Mouse (Mus musculus): Measurements from ENCODE around the gene Atp8a2. TPM values are rescaled to one million over a fixed set of nuclear protein-coding genes. Genes with fewer than 3 reads are reported as not detected.

Atp8a2 gene
- 8.9 and 9.5 TPM in 2 replicates for polyA plus RNA-seq (2021; fragmentation: Nextera tagmentation)
- long read RNA-seq, experiment 1, full-length matches to known transcripts = 1 of 25 reads
- long read RNA-seq, experiment 1, partial matches to known transcripts = 8 of 25 reads
- long read RNA-seq, experiment 1, other reads (novel, unspliced or antisense) = 16 of 25 reads
- long read RNA-seq, experiment 2, full-length matches to known transcripts = 4 of 53 reads
- long read RNA-seq, experiment 2, partial matches to known transcripts = 5 of 53 reads
- long read RNA-seq, experiment 2, other reads (novel, unspliced or antisense) = 44 of 53 reads

DNA sequence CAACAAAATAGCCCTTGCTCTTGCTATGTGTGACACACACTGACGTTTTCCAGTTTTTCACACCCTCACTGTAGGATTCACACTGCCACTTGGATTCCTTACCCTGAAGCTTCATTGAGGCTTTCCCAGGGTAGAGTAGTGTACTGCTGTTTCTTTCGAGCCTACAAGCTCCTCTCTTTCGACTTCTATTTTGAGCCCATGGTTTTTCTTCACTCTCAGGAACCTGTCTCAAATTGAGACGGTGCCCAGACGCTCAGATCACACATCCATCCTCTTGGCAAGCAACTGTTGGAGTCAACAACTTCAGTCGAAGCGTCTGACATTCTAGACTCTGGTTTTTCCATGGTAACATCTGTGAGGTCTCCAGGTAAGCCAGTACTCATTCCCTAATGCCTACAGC is at the start of gene Atp8a2:
Gene Atp8a2 (minus strand): TSS at position 296 of the 400 bp plus-strand sequence.

DNA sequence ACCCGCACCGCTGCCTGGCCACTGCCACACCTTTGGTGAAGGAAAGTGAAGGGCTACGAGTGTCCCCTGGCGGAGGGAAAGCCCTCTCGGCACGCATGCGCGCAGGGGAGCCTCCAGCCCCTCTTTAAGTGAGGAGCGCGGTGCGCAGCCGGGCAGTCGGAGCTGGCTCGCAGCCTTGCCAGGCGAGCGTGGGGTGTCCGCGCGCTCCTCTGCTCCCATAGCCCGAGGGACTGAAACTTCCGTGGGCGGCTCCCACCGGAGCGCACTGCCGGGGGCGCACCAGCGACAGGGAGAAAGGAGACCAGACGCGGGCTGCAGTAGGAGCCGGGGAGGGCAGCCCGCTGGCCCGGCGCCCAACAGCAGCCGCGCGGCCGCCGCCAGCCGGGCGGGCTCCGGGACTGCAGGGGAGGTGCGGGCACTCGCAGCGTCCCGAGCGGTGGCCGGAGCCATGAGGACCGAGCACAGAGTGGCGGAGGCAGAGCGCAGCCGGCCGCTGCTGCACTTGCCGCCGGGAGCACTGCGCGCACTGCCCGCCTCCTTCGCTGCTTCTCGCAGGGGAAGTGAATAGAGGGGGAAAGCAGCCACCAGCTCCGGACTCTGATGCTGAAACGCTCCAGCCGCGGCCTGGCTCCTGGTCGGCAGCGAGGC is 571.7 kb downstream of the Atp8a2 start, which contains the start of gene Shisa2:
Gene Shisa2 (plus strand): TSS at position 151 of the 648 bp plus-strand sequence.

DNA sequence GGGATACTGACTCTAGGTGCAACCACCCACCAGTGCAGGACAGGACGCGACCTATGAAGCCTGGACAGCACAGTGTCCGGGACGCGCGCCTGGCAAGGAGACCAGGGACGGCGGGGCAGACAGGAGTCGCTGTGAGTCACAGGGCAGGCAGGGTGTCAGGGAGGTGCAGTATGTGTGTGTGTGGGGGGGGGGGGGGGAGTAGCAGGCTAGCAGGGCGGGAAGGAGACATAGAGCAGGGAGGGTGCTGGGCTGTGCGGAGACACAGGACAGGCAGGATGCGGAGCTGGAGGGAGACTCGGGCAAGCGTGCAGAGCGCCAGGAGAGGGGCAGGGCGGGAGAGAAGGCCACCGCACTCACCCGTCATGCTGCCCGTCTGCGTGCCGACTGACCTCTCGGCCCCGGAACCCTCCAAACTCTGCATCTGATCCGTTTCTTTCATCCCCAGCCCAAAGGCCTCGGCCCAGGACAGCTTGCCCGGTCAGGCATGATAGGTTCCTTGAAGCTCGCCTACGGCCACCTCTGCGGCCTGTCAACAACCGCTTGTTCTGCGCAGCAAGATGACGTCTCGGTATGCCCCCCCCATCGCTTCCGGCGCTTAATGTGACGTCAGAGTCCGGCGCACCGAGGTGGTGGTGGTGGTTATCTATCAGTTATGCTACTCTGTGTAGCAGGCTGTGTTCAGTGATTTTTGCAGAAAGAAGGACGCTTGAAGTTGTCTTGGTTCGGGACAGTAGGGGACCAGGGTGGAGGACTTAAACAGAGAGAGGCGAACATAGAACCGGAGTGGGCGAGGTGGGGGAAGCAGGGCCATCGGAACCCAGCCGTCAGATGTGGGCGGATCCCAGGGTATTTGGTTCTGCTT is 599.4 kb downstream of the Atp8a2 start, which contains the start of gene Cdadc1:
Gene Cdadc1 (minus strand): TSS at position 562 of the 862 bp plus-strand sequence.

Small RNA genes within 50 kb of the gene (microRNA-seq; reads per million reads assigned to microRNA genes)
- gene Mir719 = not detected

Other genes with a start within 250 kb of the Atp8a2 start
- gene Nupl1, start 54.3 kb upstream of the Atp8a2 start, polyA plus RNA-seq (2021; fragmentation: Nextera tagmentation) = not detected in 2 replicates
- 16.6 and 17.7 TPM in 2 replicates for gene Gm49336, start 54.3 kb upstream of the Atp8a2 start, polyA plus RNA-seq (2021; fragmentation: Nextera tagmentation)
- gene Mtmr6, start 68.0 kb upstream of the Atp8a2 start, polyA plus RNA-seq (2021; fragmentation: Nextera tagmentation) = 61.2 and 67.8 TPM in 2 replicates
- 8.9 and 10.3 TPM in 2 replicates for gene Amer2, start 176.1 kb upstream of the Atp8a2 start, polyA plus RNA-seq (2021; fragmentation: Nextera tagmentation)

All from layer of hippocampus, adult 6 months (tissue).